Mouse (Mus musculus): ENCODE measurements at regions not wholly inside any gene's neighbourhood (a gene's known extent, or its start where the extent isn't known, plus 50 kb on each side); places are given as distances from the start of the nearest gene placed in this dataset.
"Not testable (repeated sequence)": the region's sequence is repeated elsewhere in the genome, so short reads cannot be mapped to it uniquely, and the experiment has no call there.

DNA sequence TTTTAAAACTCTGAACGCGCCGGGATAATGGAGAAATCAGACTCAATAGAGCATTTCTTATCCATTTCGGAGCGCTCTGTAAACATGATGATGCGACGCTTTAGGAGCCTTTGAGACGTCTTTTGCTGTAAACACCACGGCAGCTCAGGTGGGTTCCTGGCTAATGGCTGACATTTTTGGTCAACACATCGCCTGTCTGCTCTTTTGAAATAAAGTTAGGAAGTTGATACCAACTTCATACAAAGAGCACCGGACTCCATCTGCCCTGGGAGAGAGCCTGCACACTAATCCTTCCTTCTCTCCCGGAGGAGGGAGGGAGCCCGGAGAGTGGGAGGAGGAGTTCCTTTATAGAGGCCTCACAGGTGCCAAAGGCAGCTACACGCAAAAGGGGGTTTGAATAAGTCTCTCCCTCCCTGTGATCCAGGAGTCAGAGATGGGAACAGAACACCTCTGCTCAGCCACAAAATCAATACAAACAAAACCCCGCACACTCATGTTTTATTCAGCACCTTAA lies 63.8 kb upstream of the Srsf6 start:
- in situ Hi-C loops (cut with MboI, MseI) = no loop called here

DNA sequence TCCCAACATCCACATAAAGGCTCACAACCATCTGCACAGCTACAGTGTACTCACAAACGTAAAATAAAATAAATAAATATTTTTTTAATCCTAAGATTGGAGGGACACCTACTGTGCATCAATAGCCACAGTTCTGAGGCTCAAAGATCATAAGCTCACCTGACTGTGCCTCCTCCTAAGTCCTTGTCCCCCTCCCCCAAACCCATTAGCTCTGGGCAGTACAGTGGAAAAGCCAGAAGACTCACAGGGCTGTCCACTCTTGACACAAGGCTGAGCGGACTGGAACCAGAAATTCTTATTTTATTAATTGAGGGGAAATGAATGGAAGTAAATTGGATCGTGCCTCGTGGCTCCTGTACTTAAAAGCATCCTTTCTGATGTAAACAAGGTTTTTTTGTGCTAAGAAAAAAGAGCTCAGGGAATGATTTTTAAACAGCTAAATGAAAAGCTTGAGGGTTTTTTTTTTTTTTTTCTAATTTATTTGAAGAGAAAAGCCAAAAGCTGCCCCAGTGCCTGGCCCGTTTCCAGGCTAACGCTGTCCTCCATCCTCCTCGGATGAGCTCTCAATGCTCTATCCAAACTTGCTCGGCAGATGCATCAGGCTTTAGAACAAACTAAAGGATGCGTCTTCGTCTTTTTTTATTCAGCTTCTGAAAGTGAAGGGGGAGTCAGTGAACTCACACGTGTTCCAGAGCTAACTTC lies 64.6 kb upstream of the Srsf6 start:
- in situ Hi-C loops (cut with MboI, MseI) = no loop called here

DNA sequence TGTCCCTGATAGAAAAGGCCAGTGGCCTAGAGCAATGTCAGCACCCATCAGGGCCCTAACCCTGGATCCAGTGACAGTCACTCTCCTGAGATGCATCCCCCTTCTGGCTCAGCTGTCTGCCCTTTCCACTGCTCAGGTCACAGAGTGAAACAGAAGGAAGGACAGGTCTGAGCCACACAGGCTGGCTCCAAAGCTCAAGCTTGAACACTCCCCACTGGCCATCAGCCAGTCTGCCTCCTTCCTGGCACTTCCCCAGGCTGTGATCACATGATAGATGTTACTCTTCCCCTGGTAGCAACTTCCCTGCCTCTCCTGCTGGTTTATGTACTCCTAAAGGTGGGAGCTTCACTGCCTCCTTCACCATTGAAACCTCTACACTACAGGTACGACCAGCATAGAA lies 66.8 kb upstream of the Srsf6 start:
- in situ Hi-C loops (cut with MboI, MseI) = no loop called here

DNA sequence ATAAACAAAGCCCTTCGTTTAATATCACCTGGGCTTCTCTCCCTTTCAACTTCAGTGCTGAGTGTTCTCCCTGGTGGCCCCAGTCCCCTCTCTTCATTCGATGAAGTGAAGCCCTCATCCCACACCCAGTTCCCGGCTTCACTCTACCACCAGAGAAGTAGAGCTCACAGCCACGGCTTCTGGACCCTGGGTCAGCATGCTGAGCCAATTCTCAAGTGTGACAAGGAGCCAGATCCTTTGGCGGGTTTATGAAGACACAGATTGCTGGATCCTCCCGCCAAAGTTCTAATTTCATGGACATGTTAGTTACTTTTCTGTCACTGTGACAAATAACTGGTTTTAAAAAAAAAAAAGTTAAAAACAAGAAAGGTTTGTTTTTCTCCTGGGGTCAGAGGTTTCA lies 76.7 kb upstream of the Srsf6 start:
- in situ Hi-C loops (cut with MboI, MseI) = loop anchor here (10.0 kb wide), 1 partner anchor 620 kb away; no protein-coding TSS in a partner anchor

DNA sequence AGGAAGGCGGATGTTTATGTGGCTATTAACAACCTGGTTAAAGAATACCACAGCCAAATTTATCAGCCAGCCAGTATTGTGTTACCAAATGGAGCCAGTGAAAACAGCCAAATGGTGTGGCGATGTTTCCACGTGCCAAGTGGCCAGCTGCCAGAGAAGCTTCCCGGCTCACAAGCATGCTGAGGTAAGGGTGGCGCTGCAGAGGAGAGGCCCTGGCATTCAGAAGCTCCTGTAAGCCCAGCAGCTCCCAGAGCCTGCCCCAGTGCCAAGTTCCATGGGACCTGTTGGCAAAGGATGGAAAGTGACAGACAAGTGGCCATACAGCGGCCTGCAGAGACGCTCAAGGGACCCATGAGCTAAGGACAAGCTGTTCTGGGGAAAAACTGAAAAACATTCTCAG lies 77.8 kb upstream of the Srsf6 start:
- in situ Hi-C loops (cut with MboI, MseI) = loop anchor here (10.0 kb wide), 1 partner anchor 619 kb away; no protein-coding TSS in a partner anchor

DNA sequence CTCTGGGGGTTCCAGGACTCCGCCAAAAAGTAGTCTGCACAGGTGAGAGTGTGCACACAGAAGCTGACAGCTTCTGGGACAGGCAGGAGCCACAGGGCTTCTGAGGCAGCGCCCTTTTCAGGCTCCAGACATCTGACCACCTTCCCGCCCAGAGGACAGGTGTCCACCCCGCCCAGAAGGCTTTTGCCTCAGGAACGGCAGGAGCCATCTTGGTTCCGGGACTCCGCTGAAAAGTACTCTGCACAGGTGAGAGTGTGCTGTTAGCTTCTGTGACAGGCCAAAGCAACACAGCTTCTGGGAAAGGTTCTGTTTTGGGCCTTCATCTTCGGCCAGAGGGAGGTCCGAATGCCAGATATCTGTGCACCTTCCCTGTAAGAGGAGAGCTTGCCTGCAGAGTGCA lies 89.6 kb upstream of the Srsf6 start:
- in situ Hi-C loops (cut with MboI, MseI) = not testable (repeated sequence)

DNA sequence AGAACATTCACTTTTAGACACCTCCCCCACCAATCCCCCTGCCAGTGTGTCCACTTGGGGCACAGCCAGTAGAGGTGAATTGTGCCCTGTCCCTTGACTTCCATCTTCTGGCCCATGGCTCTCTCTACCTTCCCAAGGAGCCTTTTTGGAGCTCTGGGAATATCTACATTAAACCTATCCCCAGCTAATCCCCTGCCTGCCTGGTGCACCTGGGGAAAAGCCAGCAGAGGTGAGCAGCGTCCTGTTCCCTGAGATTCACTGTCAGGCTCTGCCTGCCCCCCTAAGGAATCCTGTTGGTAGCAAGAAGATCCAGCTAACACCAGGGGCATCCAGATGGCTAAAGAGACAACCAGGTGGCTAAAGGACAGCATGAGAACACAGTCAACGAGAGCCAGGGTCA lies 93.6 kb upstream of the Srsf6 start:
- in situ Hi-C loops (cut with MboI, MseI) = no loop called here

DNA sequence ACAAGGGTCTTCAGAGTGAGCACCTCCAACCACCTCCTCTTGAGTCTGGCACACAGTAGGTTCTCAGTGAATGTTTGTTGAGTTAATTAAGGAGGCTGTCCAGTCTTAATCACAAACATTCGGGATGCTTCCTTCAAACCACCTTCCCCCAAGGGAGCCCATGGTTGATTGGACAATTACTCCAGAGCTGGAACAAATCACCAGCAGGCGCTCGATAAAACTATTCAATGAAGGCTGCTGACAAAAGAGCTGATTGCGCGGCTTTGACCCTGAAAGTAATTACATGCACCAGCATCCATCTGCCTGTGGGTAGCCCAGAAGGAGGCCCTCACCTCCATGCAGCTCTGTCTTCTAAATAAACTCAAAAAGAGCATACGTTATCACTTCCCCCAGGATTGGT lies 97.6 kb upstream of the Srsf6 start:
- in situ Hi-C loops (cut with MboI, MseI) = no loop called here

DNA sequence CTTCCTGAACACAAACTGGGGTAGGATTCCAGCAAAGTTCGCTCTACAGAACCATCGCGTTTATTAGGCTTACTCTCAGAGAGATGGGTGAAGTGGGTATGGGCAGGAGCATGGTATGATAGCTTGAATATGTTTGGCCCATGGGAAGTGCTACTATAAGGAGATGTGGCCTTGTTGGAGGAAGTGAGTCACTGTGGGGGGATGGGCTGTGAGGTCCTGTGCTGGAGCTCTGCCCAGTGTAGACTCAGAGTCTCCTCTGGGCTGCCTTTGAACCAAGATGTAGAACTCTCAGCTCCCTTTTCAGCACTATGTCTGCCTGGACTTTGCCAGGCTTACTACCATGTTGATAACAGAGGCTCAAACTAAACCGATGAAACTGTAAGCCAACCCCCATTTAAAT lies 112.5 kb upstream of the Srsf6 start:
- in situ Hi-C loops (cut with MboI, MseI) = no loop called here

DNA sequence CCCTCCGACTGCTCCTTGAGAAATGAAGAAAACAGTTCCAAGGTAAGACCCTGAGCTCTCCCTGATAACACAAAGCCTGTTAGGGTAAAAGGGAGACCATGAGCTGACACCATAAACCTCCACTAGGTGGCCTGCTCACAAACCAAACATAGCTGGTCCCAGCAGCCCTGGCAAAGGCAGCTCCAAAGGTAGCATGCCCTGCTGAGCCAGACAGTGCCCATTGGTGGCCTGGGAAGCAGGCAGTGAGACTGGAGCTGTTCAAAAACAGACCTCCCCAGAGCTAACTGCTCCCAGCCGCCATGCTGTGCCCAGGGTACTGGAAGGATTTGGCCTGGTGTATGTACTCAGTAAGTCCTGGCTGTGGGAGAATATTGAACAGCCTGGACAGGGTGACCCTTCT lies 117.1 kb upstream of the Srsf6 start:
- in situ Hi-C loops (cut with MboI, MseI) = no loop called here

DNA sequence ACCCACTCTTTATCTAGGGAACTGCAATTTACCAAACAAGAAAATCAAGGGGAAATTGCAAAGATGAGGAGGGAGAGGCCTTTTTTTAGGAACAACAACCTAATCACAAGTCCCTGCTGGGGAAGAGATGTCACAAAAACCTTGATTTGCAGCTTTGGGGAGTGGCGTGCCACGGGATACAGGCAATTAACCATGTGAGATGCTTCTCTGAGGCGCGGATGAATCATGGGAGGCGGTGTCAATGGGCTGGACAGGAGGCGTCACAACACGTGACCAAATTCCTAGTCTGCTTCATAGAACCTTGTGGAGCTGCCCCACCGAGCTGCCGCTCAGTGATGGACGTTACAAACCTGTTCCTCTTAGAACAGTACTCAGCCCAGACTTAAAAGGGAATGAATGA lies 123.6 kb upstream of the Srsf6 start:
- in situ Hi-C loops (cut with MboI, MseI) = loop anchor here (10.0 kb wide), 1 partner anchor 1097 kb away; no protein-coding TSS in a partner anchor

DNA sequence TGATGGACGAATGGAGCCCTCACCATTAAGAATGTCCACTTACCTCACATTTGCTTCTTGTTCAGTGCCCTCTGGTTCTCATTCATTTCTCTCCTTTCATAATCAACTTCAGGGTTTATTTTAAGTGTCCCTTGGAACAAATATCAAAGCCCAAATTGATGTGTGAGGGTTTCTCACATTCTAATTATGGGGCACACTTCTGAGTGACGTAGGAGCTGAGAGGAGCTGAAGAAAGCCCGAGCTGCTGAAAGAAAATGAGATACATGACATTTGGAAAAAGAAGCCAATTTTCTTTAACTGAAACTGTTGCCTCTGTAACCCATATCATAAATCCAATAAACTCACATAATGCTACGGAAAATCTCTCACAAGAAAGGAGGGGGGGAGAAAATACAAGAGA lies 134.8 kb upstream of the Srsf6 start:
- in situ Hi-C loops (cut with MboI, MseI) = no loop called here

DNA sequence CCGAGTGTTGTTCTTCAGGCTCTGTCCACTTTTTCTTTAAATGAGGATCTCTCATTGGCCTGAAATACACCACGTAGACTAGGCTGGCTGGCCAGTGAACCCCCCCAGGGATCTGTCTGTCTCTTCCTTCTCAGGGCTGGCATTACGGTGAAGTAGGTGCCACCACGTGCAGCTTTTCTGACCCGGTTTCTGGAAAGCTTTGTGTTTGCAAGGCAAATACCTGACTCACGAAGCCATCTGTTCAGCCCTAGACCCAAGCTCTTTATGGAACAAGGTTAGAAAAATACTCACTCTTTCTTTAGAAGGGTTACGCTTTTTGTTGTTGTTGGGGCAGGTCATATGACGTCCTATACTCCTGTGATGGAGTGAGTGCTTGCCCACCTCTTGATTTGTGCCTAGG lies 133.3 kb upstream of the Ptprt start:
- in situ Hi-C loops (cut with MboI, MseI) = no loop called here

DNA sequence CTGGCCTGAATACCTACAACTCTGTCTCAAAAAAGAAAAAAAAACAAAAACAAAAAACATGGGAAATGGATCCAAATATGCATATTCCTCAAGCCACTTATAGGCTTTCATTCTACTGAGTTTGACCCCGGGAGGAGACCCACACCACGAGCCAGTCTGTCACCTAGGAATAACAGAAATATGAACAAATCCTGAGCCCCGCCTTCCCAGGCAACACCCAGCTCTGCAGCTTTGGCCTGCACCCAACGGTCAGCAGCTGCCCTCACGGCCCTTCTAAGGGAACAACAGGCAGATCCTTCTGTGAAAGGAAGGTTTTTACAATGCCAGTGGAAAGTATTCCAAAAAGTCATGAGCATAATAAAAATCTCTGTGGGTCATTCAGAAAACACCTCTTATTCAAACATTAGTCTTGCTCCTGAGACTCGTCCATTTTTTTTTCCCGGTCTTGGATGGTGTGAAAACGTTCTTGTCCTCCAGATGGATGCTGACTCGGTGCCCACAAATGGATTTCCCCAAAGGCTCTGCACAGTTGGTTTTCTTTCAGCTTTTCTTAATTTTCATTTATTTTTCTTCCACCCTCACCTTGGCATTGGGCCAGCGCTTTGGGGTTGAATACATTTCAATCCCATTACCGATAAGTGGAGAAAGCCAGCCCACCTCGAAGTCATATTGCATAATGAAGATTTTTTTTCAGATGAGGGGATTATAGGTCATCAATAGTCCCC lies 130.6 kb upstream of the Ptprt start:
- in situ Hi-C loops (cut with MboI, MseI) = no loop called here

DNA sequence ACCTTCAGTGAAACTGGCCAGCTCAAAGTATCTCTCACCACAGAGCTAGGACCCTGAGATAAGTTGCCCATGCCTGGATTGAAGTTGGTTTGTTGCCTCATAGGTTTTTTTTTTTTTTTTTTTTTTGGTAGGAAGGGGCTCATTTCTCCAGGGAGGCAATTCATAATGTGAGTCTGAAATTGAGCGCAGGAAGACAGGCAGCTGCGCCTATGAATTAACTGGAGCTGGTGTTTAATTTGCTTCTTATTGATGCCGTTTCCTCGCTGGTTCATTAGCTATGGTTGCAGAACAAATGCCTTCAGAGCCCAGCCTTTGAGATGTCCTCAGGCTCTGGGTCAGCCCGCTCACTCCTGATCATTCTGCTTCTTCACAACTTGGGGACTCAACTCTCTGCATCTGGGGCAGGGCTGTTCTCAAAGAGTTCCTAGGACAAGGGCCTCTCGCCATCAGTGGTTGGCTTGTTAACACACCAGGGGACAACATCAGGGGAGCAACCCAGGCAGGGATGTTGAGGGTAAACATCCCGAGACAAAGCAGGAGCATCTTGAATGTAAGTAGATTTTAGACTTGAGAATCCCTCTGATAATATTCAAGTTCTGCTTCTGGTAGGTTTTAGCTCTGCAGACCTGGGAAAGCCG lies 123.3 kb upstream of the Ptprt start:
- in situ Hi-C loops (cut with MboI, MseI) = no loop called here

DNA sequence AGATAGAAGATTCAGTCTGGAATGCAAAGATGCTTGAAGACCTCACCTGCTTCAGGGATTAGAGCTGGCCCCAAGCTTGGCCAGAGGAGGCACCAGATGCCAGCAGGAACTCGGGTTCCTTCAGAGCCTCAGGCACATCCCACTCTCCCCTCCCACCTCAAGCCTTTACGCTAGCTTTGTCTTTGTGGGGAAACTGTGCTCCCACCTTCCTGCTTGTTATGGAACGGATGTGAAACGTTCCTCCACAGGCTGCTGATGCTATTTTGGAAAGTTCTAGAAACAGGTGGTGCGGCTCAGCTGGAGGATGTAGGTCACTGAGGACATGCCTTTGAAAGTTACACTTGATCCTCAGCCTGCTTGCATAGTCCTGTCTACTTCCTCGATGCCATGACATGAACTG lies 120.7 kb upstream of the Ptprt start:
- in situ Hi-C loops (cut with MboI, MseI) = no loop called here

DNA sequence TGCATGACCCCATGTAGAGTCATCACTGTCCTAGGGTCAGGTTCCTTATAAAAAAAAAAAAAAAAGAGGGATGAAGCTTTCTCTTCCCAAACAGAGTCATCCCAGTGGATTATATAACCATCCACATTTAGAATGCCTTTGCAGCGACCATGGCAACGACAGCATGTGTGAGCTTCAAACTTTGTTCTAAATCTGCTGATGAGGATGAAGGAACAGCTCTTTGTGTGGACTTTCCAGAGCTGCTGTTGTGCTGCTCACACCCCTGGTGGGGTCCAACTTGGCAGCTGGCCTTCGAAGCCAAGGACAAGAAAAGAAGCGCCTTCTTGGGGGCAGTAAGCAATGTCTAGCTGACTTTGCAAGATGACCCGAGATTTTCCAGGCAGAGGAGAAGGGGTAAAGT lies 115.6 kb upstream of the Ptprt start:
- in situ Hi-C loops (cut with MboI, MseI) = no loop called here

DNA sequence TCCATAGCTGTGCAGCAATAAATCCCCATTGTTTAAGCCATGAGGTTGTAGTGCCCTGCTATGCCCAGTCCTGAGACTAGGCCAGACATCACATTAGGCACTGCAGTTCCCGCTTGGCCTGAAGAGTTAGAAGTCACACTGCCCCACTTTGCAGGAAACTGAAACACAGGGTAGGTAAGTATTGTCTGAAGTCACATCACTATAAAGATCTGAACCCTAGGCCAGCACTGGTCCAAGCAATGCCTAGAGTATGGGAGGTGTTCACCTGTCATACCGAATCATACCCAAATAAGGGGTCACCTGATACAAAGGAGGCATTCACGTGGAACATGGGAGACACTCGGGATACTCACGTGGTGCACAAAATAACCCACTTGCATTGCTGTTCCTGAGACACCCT lies 111.6 kb upstream of the Ptprt start:
- in situ Hi-C loops (cut with MboI, MseI) = no loop called here

DNA sequence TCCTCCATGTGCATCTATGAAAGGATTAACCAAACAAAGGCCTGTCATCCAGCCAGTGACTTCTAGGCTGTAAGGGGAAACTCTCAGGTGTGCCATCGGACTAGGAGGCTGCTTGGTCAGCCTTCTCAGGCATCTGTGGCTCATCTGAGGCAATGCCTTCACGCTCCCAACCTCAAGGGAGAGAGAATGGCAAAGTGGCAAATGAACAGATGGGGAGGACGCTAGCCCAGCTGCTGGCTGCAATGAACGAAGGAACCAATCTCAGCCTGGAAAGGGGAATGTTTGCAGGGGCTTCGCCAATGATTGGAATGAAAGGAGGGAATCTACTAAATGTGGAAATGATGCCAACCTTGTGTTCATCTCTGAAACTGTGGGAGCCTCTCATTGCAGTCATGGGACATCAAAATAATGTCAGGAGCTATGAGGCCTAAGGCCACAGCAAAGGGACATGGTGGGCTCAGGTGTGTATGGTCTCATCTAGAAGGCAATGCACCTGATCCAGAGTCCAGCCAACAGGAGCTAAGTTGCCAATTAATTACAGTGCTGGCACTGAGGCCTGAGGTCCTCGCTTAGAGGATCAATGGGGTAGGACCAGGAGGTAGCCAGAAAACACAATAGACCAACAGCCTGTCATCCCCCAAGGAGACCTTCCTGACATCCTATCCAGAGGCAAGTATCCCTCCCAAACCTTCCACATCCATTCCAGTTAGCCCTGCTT lies 108.9 kb upstream of the Ptprt start:
- in situ Hi-C loops (cut with MboI, MseI) = no loop called here

DNA sequence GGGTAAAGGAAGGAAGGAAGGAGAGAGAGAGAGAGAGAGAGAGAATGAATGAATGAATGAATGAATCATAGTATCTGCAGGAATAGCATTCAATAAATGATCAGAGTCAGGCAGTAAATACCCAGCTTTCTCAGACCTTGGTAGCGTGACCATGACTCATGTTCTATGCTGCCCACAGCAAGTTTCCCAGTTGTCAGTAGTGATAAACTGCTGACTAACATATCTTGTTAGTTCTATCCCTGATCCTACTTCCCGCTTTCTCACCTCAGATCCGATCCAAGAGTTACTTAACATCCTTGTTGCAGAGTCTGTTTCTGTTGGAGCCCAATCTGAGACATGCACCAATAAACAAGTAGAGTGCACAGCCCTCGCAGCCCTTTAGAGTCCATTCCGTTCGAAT lies 103.1 kb upstream of the Ptprt start:
- in situ Hi-C loops (cut with MboI, MseI) = no loop called here

DNA sequence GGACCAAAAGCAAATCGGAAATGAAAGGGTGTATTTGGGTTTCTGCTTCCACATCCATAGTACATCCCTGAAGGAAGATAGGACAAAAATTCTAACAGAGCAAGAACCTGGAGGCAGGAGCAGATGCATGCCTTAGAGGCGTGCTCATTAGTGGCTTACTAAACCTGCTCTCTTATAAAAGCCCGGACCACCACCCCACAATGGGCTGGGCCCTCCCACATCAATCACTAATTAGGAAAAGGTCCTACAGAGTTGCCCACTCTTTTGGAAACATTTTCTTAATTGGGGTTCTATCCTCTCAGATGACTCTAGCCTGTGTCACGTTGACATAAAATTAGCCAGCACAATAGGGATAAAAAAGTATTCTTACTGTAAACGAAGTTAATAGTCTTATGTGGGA lies 79.6 kb upstream of the Ptprt start:
- in situ Hi-C loops (cut with MboI, MseI) = no loop called here

DNA sequence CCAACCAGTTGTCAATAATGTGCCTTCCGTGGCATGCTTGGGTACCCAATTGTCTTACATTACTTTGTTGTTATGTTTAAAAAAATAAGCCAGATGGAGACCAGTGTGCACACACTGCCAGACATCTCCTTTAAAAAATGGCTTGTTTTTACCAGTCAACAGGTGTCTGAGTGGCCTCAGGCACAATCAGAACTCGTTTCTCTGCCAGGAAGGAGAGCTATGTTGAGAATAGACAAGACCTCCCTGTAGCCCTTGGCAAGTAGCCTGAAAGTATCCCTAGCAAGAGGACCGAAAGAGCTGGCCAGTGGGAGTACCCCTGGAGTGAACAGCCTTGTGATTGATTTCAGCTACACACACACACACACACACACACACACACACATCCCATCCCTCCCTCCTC lies 74.8 kb upstream of the Ptprt start:
- in situ Hi-C loops (cut with MboI, MseI) = no loop called here

Data from T-helper 1 cell (primary cell).